ENCODE assay signal across 10 mouse cellular contexts in genomic region chr17:24878531-24878930, GRCm38 (mm10). TPM values are rescaled to one million over a fixed set of nuclear protein-coding genes. Genes with fewer than 3 reads are reported as not detected.
A peak's percentile ranks its signal among the peaks of the same experiment; 100 is the strongest.
DNase-seq lines count a peak whose midpoint lies in the region; ATAC-seq and TF ChIP-seq lines count a peak whose summit lies in the region.
"Had no signal": no experiment of that assay in that cellular context is flagged by ENCODE, and none has a peak within 500 bp of the region (broad histone marks: within the 10 kb centered on the region; RNA-seq: fewer than 3 reads in every experiment).

No protein-coding gene starts in this region.

- H3K4me1 ChIP-seq in hindbrain, embryonic 10.5 days (replicated peaks), result peaks cover 26% of the 10 kb centered on the region
- no peaks in the 10 kb centered on the region for H3K4me1 ChIP-seq in hindbrain, embryonic 14.5 days (replicated peaks; ENCODE audit: control insufficient read depth, insufficient read depth, low read length)
- 0 out of 2 replicates have a peak, but pooled peaks cover 3% of the 10 kb centered on the region for H3K4me1 ChIP-seq in liver, embryonic 11.5 days (replicated peaks; ENCODE audit: control insufficient read depth, insufficient read depth, low read length)

- no peaks in the 10 kb centered on the region for H3K27me3 ChIP-seq in hindbrain, embryonic 10.5 days (ENCODE audit: insufficient read depth, poor library complexity, severe bottlenecking)
- no peaks in the 10 kb centered on the region for H3K27me3 ChIP-seq in hindbrain, embryonic 14.5 days (ENCODE audit: control insufficient read depth, insufficient read depth, low read length)
- H3K27me3 ChIP-seq in liver, embryonic 11.5 days (replicated peaks; ENCODE audit: control insufficient read depth, insufficient read depth, low read length), result no peaks in the 10 kb centered on the region

- H3K36me3 ChIP-seq in hindbrain, embryonic 10.5 days, result peaks cover 18% of the 10 kb centered on the region
- peaks cover 10% of the 10 kb centered on the region for H3K36me3 ChIP-seq in hindbrain, embryonic 14.5 days (replicated peaks; ENCODE audit: control insufficient read depth, insufficient read depth)
- peaks cover 7% of the 10 kb centered on the region; the same call in 1 of the 2 replicates for H3K36me3 ChIP-seq in liver, embryonic 11.5 days (ENCODE audit: control insufficient read depth, insufficient read depth, low read length)

- no peak overlapping the region for H3K4me3 ChIP-seq in hindbrain, embryonic 10.5 days
- H3K4me3 ChIP-seq in hindbrain, embryonic 14.5 days (replicated peaks; ENCODE audit: low read length), result no peak overlapping the region
- no peak overlapping the region for H3K4me3 ChIP-seq in liver, embryonic 11.5 days (ENCODE audit: low read depth, low read length)
- H3K4me3 ChIP-seq in left cerebral cortex, adult 2 months, result no peak overlapping the region

- no peak for DNase-seq in hindbrain, embryonic 10.5 days (ENCODE audit: low spot score)
- no peak for DNase-seq in hindbrain, embryonic 14.5 days (ENCODE audit: low spot score)
- peak; percentile 23 for DNase-seq in thymus, postnatal 4 days
- no peak for DNase-seq in thymus, adult 18-20 months
- DNase-seq in liver, embryonic 11.5 days (ENCODE audit: low spot score), result no peak
- DNase-seq in left cerebral cortex, adult 2 months (ENCODE audit: extremely low spot score in 1 of 2, low spot score in 2 of 2), result no peak

- no peaks in the 10 kb centered on the region for H3K9me3 ChIP-seq in hindbrain, embryonic 10.5 days
- H3K9me3 ChIP-seq in hindbrain, embryonic 14.5 days (ENCODE audit: control insufficient read depth, low read length), result no peaks in the 10 kb centered on the region
- H3K9me3 ChIP-seq in liver, embryonic 11.5 days (ENCODE audit: control insufficient read depth, low read length), result no peaks in the 10 kb centered on the region

- intact Hi-C loops in left cerebral cortex, adult 2 months (cut with DNase I), result no loop called here

- ATAC-seq in hindbrain, embryonic 14.5 days (ENCODE audit: low FRiP score), result no peak
- ATAC-seq in liver, embryonic 11.5 days (replicated peaks; ENCODE audit: low FRiP score), result no peak
- no peak for ATAC-seq in activated CD4-positive, CD25-positive, alpha-beta regulatory T cell, adult 4 months

- peak overlapping the region; percentile 70 for H3K27ac ChIP-seq in hindbrain, embryonic 10.5 days
- no peak overlapping the region for H3K27ac ChIP-seq in hindbrain, embryonic 14.5 days
- no peak overlapping the region for H3K27ac ChIP-seq in liver, embryonic 11.5 days (ENCODE audit: low read depth, low read length)
- no peak overlapping the region for H3K27ac ChIP-seq in left cerebral cortex, adult 2 months

- H3K4me2 ChIP-seq in hindbrain, embryonic 14.5 days (replicated peaks), result no peak overlapping the region
- H3K4me2 ChIP-seq in liver, embryonic 11.5 days, result 0 out of 2 replicates have a peak overlapping the region, but pooled peaks have one; percentile 0

- no peak overlapping the region for H3K9ac ChIP-seq in hindbrain, embryonic 14.5 days
- H3K9ac ChIP-seq in liver, embryonic 11.5 days (ENCODE audit: low read depth, low read length), result no peak overlapping the region

- TF ChIP-seq CTCF in left cerebral cortex, adult 2 months (IDR thresholded peaks at IDR 0.05), result no peak

- 76% methylated on average over 8 of the region's 8 CpGs for WGBS in hindbrain, embryonic 10.5 days
- 80% methylated on average over 8 of the region's 8 CpGs for WGBS in hindbrain, embryonic 14.5 days
- WGBS in liver, embryonic 11.5 days, result 80% methylated on average over 8 of the region's 8 CpGs

RNA-seq across cellular contexts. Expression of gene Nubp2, which starts 7.6 kb away (rescaled TPM):
- 90.0 and 95.5 TPM in 2 replicates for polyA plus RNA-seq in hindbrain, embryonic 10.5 days (2016; fragmentation: Nextera tagmentation; extraction: Ambion mirVana)
- polyA plus RNA-seq in hindbrain, embryonic 14.5 days (2014; fragmentation: Nextera tagmentation; extraction: Ambion mirVana), result 67.4 and 72.8 TPM in 2 replicates
- polyA plus RNA-seq in liver, embryonic 11.5 days (2014; fragmentation: Nextera tagmentation; extraction: Ambion mirVana), result 123 and 135 TPM in 2 replicates
- total RNA-seq in left cerebral cortex, adult 2 months (2021), result 10 to 100 TPM; 30.7 to 32.4 TPM
- 100 to 1,000 TPM in 1 of 2 experiments, 10 to 100 TPM in 1; 88.6 to 103 TPM for polyA plus RNA-seq in activated CD4-positive, CD25-positive, alpha-beta regulatory T cell, adult 4 months (2017; shearing (Covaris generic))

RNA-seq across cellular contexts. Expression of gene Spsb3, which starts 7.9 kb away (rescaled TPM):
- 48.9 and 53.4 TPM in 2 replicates for polyA plus RNA-seq in hindbrain, embryonic 10.5 days (2016; fragmentation: Nextera tagmentation; extraction: Ambion mirVana)
- polyA plus RNA-seq in hindbrain, embryonic 14.5 days (2014; fragmentation: Nextera tagmentation; extraction: Ambion mirVana), result 75.0 and 82.0 TPM in 2 replicates
- polyA plus RNA-seq in liver, embryonic 11.5 days (2014; fragmentation: Nextera tagmentation; extraction: Ambion mirVana), result 35.0 and 40.9 TPM in 2 replicates
- 10 to 100 TPM; 58.6 to 63.3 TPM for total RNA-seq in left cerebral cortex, adult 2 months (2021)
- 10 to 100 TPM; 38.5 to 50.9 TPM for polyA plus RNA-seq in activated CD4-positive, CD25-positive, alpha-beta regulatory T cell, adult 4 months (2017; shearing (Covaris generic))

RNA-seq across cellular contexts. Expression of gene Igfals, which starts 12.7 kb away (rescaled TPM):
- polyA plus RNA-seq in hindbrain, embryonic 10.5 days (2016; fragmentation: Nextera tagmentation; extraction: Ambion mirVana), result 0.58 and 0.65 TPM in 2 replicates
- polyA plus RNA-seq in hindbrain, embryonic 14.5 days (2014; fragmentation: Nextera tagmentation; extraction: Ambion mirVana), result 0.09 TPM in 1 of 2 replicates, not detected in the other
- polyA plus RNA-seq in liver, embryonic 11.5 days (2014; fragmentation: Nextera tagmentation; extraction: Ambion mirVana), result 4.3 and 4.9 TPM in 2 replicates
- not detected for total RNA-seq in left cerebral cortex, adult 2 months (2021)
- not detected for polyA plus RNA-seq in activated CD4-positive, CD25-positive, alpha-beta regulatory T cell, adult 4 months (2017; shearing (Covaris generic))
- total RNA-seq: common myeloid progenitor, adult 5-6 weeks; left cerebral cortex, adult 18-20 months; midbrain, postnatal 0 days had no signal

RNA-seq across cellular contexts. Expression of gene Eme2, which starts 16.4 kb away (rescaled TPM):
- polyA plus RNA-seq in hindbrain, embryonic 10.5 days (2016; fragmentation: Nextera tagmentation; extraction: Ambion mirVana), result 30.8 and 36.3 TPM in 2 replicates
- polyA plus RNA-seq in hindbrain, embryonic 14.5 days (2014; fragmentation: Nextera tagmentation; extraction: Ambion mirVana), result 22.7 and 23.7 TPM in 2 replicates
- 21.9 and 23.4 TPM in 2 replicates for polyA plus RNA-seq in liver, embryonic 11.5 days (2014; fragmentation: Nextera tagmentation; extraction: Ambion mirVana)
- 10 to 100 TPM; 54.8 to 55.2 TPM for total RNA-seq in left cerebral cortex, adult 2 months (2021)
- polyA plus RNA-seq in activated CD4-positive, CD25-positive, alpha-beta regulatory T cell, adult 4 months (2017; shearing (Covaris generic)), result 10 to 100 TPM; 12.8 to 26.0 TPM

RNA-seq across cellular contexts. Expression of gene Mrps34, which starts 16.4 kb away (rescaled TPM):
- polyA plus RNA-seq in hindbrain, embryonic 10.5 days (2016; fragmentation: Nextera tagmentation; extraction: Ambion mirVana), result 96.7 and 102 TPM in 2 replicates
- polyA plus RNA-seq in hindbrain, embryonic 14.5 days (2014; fragmentation: Nextera tagmentation; extraction: Ambion mirVana), result 72.9 and 82.6 TPM in 2 replicates
- polyA plus RNA-seq in liver, embryonic 11.5 days (2014; fragmentation: Nextera tagmentation; extraction: Ambion mirVana), result 123 and 129 TPM in 2 replicates
- total RNA-seq in left cerebral cortex, adult 2 months (2021), result 10 to 100 TPM; 67.6 to 72.1 TPM
- 10 to 100 TPM; 77.7 to 87.5 TPM for polyA plus RNA-seq in activated CD4-positive, CD25-positive, alpha-beta regulatory T cell, adult 4 months (2017; shearing (Covaris generic))
